Mouse (Mus musculus) ES-Bruce4 (cell line): ENCODE results near the gene Plod1.

Experiments used
- CTCF ChIP-seq: IDR thresholded peaks from one replicate; pipeline ENCODE4 v1.8.1; 2011; ENCODE audit warnings: low read depth, low read length
- POLR2A ChIP-seq: IDR thresholded peaks from one replicate; pipeline ENCODE4 v1.8.1; 2011; ENCODE audit warnings: low read length; ENCODE audit not compliant: insufficient read depth

DNA sequence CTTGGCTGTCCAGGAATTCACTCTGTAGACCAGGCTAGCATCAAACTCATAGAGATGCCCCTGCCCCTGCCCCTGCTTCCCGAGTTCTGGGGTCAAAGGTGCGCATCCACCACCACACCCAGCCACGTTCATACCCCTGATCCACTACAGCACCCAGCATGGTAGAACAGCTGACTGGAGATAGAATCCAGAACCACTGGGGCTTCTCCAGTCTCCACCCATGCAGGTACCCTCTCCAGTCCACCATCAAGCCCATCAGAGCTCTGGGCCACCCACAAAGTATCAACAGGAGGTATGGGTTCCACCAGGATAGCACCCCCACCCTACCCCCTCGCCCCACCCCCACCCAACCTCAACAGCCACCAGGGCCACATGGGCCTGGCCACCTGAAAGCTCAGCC lies 2.0 kb downstream of the Plod1 start:
- TF ChIP-seq POLR2A (no peak), CTCF (no peak)
